Mouse (Mus musculus) ovary, postnatal 36 days (tissue): ENCODE measurements at regions not wholly inside any gene's neighbourhood (a gene's known extent, or its start where the extent isn't known, plus 50 kb on each side); places are given as distances from the start of the nearest gene placed in this dataset.

Source experiments
- DNase-seq: peaks from one replicate; pipeline ENCODE4 v3.0.0; 2022; ENCODE audit warnings: low spot score, mixed read lengths

DNA sequence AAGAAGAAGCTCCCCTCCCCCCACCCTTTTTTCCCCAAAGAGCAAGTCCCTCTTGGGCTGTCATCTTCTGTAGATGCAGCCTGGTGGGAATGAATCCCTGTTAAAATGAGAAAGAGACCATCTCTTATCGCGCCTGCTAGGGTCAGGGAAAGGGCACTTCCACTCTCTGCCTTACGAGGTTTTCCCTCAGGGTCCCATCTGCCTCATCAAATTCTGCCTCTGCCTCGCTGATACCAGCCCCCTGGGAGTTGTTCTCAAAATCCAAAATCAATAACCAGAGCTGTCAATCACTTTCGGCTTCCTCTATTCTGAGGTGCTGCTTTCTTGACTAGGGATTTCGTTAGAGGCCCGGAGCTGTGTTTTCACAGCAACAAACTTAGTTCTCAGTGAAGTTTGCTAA, 255.7 kb downstream of the Stim2 start:
- DNase-seq = no peak

DNA sequence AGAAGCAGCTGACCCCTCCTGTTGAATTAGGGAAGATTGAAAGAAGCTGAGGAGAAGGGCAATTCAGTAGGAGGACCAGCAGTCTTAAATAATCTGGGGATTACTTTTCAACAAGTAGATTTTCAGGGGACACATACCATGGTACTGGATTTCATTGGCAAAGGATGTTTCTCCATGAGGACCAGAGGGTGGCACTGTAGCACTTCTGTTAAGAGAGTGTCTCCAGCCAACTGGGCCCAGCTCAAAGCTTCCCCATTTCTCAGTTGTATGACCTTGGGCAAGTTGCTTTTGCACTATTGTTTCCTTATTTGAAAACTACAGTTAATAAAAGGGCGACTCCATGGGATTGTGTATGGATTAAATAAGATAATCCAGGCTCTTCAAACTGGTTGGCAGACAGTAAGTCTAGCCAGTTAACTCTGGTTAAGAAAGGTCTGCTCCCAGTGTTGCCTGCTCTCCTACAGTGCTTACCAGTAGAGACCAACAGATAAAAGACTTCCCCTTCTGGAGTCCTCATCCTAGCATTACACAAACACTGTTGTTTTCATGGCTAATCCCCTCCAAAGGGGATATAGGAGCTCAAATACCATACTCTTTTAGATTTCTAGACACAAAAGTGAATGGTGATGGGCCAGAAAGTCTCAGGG, 259.9 kb downstream of the Stim2 start:
- DNase-seq = peak; percentile 13

DNA sequence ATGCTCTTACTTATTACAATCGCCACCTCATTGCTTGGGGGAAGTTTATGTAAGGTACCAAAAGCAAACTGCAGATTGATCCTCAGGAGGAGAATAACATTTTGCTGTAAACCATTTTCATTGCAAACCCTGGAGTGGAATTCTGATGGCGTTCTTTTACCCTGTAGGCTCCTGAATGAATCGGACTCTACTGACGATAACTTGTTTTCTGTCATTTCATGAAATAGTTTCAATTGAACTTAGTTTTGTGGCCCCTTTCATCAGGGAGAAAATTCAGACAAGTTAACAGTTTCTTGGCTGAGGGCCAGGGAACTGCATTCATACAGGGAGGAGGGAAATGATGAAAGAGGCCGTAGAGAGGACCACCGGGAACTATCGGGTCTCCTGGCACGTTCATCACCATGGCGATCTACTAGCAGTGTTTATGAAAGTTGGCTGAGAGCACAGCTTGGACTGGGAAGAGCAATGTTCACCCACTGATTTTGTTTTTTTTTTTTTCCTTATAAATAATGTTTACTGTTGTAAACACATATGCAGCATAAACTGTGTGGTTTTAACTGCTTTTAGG, 266.7 kb downstream of the Stim2 start:
- no peak for DNase-seq

DNA sequence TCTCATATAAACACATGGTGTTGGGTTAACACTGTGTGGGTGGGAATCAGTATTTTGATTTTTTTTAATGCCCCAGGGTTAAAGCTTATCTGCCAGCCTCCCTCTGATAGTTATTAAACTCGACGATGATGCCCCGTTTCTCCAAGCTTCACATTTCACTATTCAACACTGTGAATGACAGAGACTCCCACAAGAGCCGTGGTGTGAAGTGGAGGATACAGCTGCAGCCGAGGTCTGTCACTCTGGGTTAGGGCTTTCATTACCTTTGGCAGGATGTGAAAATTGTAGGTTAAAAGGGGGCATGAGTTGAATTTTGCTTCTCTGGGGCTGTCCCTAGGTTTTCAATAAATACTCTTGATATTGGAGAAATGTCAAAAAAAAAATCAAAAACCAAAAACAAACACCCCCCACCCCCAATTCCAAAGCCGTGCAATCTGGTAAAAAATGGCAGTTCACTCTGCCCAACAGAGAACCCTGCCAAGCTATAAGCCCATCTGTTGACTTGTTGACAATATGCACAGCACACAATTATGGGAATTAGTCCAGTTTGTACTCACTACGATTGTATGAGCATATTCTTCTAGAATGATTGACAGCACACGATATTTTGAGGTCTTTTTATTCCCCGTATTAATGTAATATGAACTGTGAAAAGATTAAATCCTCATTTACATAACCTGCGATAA, 269.7 kb downstream of the Stim2 start:
- no peak for DNase-seq

DNA sequence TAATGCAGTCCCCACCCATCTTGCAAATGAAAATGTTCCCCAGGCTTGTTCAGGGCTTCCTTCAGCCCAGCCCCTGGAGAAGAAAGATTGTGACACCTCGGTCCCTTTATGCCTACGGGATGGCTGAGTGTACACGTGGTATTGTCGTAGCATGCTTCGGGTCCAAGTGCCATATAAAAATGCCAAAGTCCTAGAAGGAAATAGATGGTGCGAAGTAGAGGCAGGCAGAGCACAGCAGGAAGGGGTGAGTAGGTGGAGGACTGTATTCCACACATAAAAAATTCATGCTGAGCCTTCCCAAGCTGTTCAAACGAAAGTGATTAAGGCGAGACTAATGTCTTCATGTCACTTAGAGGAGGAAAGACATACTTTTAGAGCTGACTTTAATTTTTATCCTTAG, 281.1 kb downstream of the Stim2 start:
- DNase-seq = no peak

DNA sequence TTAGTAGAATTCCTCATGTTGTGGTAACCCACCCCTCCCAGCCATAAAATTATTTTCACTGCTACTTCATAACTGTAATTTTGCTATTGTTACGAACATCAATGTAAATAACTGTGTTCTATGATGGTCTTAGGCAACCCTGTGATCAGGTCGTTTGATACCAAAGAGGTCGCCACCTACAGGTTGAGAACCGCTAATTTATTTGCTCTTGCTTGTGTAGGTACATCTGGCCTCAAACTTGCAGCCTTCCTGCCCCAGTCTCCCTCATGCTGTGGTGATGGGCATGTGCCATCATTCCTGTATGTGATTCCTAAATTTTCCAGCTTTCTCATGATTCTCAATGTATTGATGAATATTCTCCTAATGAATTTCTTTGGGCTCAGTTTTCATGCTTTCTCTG, 282.4 kb downstream of the Stim2 start:
- DNase-seq = no peak

DNA sequence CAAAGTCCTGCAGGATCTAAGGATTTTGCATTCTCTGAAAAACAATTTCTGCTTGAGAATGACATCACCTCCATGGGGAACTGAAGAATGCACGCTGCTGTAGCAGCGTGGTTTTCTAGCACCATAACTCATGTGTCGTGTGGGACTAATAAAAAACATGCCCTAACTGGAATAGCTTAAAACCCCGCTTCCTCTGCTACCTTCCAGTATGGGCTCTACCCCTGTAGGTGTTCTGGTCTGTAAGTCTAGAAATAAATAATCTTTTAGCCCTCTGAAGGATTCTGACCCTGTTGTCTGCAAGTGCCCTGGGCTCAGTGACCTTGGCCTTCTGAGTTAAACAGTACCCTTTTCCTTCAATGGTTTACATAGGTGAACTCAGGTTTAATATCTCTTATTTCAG, 282.8 kb downstream of the Stim2 start:
- no peak for DNase-seq

DNA sequence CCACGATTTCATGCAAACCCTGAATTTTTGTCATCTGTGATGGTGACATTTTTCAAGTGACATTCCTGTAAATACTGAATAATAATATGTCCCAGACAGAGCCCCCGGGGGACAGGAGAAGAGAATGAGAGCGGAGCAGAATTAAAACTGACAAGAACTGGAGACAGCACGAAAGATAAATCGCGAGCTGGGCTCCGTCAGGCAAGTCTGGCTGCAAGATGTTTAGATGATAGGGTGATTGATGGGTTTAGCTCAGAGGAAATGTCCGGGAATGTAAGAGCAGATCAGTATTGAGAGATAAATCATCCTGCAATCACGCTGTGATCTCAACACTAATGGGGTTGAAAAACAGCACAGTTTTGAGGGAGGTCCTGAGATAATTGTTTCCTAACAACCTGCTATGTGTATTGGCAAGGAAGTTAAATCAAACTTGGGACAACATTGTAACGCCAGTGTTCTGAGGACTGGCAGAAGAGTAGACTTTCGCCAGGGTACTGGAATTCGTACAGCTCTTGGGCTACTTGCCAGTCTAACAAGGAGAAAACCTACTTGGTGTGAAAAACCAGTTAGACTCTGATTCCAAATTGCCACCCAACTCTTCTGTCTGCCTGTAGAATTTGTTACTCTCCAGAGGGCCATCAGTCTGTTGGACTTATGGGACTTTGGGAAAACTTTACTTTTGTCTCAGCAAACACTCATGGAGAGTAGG, 292.2 kb downstream of the Stim2 start:
- DNase-seq = no peak

DNA sequence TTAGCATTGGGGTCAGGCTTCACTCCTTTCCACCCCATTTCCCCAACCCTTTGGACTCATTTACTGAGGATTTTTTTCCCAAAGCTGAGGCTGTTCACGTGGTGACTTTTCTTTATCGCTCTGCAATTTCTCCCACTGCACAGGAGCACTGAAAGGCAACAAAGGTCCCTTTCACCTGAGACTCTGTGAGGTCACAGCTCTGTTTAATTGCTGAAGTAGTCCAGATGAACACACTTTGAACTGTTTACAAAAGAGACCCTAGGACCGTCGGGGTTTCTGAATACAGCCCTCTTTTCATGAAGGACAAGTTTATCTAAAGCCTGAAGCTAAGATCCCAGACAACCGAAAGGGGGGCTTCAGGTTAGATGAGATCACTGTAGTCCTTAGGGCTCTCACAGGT, 293.6 kb downstream of the Stim2 start:
- no peak for DNase-seq

DNA sequence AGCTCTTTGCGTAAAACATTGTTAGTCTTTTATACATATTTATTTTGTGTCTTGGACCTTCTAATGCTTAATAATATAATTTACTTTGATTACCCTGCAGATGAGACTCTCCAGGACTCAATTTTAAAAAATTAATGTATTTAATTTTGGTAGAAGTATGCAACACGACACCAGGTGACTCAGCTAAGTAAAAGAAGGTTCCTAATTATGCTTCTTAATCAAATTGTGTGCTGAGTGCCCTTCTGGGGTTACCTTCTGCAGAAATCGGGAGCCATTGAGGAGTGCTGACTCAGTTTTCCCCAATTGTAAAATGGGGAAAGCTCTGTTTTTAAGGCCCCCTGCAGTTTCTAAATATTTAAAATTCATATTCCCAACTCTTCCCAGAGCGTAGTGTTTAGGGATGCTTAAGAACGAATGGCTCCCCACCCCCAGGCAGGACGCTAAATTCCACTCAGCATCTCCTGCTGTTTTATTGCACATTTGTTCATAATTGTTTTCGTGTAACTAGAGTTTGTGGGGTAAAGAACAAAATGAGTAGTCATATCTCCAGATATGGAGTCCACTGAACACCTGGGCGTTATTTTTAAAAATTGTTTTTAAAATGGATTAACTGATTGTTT, 315.5 kb downstream of the Stim2 start:
- DNase-seq = no peak

DNA sequence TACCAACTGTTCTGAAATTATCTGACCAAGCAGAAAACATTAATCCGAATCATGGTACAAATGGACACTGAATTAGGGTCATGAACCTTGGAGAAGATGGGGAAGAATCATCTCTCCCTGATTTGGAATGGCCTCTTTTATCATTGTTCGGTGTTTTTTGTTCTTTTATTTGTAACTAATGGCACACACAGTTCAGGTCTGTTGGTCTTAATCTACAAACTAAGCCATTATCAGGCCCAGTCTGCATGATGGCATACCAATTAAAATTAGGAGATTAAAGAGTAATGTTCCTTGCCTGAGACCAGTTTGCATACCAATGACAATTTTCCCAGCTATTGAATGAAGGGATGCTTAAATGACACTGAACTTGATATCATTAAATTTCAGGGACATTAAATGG, 332.1 kb downstream of the Stim2 start:
- DNase-seq = no peak

DNA sequence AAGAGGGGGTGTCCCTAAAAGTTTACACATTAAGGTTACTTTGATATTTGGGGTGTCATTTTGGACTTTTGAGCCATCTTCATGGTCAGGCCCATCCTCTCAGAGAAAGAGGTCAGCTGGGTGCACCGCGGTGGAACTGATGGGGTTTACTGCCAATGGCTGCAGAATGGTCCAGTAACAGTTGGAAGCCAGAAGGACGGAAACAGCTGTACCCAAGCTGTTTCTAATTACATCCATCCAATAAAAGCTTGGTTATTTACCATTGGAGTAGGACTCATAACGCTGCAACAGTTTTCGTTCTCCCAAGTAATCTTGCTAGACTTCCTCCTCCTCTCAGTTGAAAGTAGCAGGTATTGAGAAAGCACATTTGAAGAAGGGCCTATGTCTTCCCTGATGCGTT, 344.7 kb downstream of the Stim2 start:
- DNase-seq = no peak

DNA sequence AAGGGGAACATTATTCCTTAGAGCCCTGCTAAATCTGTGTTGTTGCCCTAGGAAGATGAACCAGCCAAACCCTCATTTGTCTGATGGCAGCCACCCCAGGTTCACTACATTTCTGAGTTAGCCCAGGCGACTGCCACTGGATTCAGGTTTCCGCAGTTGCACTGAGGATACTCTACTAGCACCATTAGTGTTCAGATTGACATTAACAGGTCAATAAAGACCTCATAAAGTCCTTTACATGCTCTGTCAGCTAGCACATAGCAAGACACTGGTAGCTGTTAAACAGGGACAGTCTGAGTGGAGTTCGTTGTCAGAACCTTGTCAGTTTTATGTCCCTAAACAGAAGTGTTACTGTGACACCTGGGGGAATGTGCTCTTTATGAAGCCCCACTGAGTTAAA, 345.1 kb downstream of the Stim2 start:
- DNase-seq = no peak

DNA sequence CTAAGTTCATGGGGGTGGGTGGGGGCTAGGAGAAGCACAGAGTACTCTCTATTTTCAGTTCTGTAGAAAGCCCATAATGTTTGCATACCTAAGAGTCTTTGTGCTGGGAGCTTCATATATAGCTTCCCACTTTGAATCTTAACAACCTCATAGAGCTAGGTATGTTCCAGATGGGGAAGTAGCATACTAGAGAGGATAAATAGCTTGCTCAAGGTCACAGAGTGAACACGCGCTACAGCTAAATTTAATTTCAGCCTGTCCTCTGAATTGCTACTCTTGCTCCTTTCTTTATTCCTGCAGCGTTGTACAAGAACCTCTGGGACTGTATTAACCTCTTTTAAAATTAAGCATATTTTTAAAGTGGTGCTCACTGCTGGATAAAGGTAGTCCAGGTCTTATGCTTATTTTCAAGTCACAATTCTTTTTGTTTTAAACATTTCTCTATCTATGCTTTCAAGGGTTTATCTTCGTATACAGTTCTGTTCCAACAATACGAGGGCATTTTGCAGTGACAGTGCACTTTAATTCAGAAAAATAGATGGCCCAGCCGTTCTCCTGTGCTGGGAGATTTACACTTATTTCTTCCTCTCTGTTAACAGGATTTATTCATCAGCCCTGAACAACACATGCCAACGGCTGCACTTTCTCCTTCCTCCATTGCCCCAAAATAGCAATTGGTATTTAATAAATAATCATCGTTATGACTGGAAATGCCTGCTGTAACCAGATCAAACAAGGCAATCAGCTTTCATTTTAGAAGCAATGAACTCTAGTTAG, 350.7 kb downstream of the Stim2 start:
- no peak for DNase-seq

DNA sequence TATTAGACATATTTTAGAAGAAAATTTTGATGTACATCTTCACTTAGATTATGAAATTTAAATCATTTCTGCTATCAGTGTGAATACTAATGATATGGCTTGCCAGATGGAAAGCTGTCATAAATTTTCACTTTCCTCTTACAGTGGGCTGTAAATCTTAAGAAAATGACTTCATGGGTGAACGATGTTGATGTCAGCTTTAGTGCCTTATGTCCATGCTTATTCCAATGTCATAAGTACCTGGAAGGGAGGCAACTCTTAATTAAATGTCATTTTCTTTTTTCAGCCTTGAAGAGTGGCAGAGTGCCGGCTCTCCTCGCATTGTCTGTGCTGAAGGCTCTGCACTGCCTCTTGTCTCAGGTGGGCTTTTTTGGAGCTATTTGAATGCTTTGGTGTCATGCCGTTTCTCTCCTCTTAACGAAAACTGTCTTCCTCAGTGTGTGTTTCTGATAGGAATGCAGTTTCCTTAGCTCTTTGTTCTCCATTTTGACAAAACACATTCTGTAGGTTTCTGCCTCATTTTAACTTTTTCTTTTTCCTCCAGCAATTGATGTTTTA, 351.6 kb downstream of the Stim2 start:
- no peak for DNase-seq

DNA sequence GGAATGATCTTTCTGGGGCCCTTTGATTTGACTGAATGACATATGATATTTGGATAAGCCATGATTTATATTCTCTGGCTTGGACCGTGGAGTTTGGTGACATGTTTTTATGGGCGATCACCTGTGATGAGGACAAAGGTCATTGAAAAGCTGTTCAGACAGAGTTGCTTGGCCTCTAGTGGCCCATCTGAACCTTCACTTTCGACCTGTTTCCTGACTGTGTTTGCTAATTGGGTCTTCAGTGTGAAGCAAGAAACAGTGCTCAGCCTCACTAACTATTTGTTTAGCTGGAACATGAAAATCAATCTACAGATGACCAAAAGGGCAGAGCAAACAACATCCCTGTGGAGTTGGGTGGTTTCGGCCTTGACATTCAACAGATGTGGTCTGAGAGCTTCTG, 357.8 kb downstream of the Stim2 start:
- DNase-seq = no peak

DNA sequence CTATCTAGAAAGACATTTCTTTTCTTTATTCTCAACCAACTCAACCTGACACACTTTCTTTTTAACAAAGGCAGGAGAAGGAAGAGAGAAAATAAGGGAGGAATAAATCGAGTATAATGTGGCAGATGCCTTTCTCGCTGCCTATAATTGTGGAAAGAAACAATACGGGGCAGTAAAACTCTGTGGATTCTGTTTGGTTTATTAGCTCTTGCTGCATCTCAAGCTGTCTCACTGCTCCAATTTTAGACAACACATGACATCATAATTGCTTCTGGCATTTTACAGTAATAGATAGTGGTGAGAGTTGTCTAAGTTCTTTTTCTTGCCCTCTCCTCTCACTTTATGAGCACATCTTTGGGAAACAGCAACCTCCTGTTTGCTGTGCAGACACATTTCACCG, 359.2 kb downstream of the Stim2 start:
- DNase-seq = no peak

DNA sequence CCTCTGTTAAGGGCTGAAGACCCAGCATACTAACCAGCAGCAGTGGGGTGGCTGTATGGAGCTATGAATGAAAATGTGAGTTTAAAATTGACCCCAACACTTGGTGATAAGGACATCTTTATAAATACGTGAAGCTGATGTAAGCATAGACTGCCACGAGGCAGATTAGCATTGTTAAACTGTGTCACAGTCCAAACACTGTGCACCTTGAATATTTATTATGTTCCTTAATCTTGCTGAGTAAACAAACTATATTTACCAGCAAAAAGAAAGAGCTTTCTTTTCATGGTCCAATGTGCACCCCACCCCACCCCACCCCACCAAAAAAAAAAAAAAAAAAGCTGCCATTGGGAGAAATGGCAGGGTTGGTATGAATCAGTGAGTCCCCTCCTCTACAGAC, 359.9 kb downstream of the Stim2 start:
- DNase-seq = no peak
